Mouse (Mus musculus) myocyte (in vitro differentiated cells): ENCODE results near the gene Adcy1.

Experiments
- CEBPB ChIP-seq: IDR thresholded peaks from 2 replicates; pipeline ENCODE4 v1.6.1; 2011; ENCODE audit warnings: mild to moderate bottlenecking, moderate library complexity; ENCODE audit not compliant: poor library complexity, insufficient read depth, severe bottlenecking
- E2F4 ChIP-seq: IDR thresholded peaks from one replicate; pipeline ENCODE4 v1.6.1; 2011; ENCODE audit warnings: mild to moderate bottlenecking, control low read depth, moderate library complexity; ENCODE audit not compliant: insufficient read depth
- MAX ChIP-seq: IDR thresholded peaks from one replicate; pipeline ENCODE4 v1.6.1; 2011; ENCODE audit warnings: low read depth, mild to moderate bottlenecking, control low read depth
- MYOG ChIP-seq, 3 experiments: IDR thresholded peaks; one replicate each; pipeline ENCODE4 v1.6.1; 2011; ENCODE audit warnings: control low read depth in 2 of 3, low read depth in 2 of 3, mild to moderate bottlenecking in 2 of 3; ENCODE audit not compliant: insufficient read length in 2 of 3, control insufficient read depth in 1 of 3, insufficient read depth in 1 of 3
- POLR2A ChIP-seq: IDR thresholded peaks from one replicate; pipeline ENCODE4 v1.6.1; 2011; ENCODE audit warnings: low read depth, mild to moderate bottlenecking, control low read depth, moderate library complexity; ENCODE audit not compliant: insufficient read length
- POLR2AphosphoS2 ChIP-seq: IDR thresholded peaks from one replicate; pipeline ENCODE4 v1.6.1; 2011; ENCODE audit warnings: low read depth, control low read depth; ENCODE audit not compliant: insufficient read length
- REST ChIP-seq: IDR thresholded peaks from one replicate; pipeline ENCODE4 v1.6.1; 2011; ENCODE audit warnings: mild to moderate bottlenecking, control low read depth, moderate library complexity; ENCODE audit not compliant: insufficient read depth, insufficient read length
- TCF12 ChIP-seq: IDR thresholded peaks from one replicate; pipeline ENCODE4 v1.6.1; 2011; ENCODE audit warnings: mild to moderate bottlenecking, control low read depth; ENCODE audit not compliant: poor library complexity, insufficient read depth, severe bottlenecking
- USF1 ChIP-seq: IDR thresholded peaks from one replicate; pipeline ENCODE4 v1.6.1; 2011; ENCODE audit warnings: low read depth, mild to moderate bottlenecking, control low read depth, moderate library complexity

- TF ChIP-seq POLR2A (no peak), USF1 (no peak), MAX (no peak), REST (no peak), CEBPB (no peak), TCF12 (no peak), E2F4 (no peak), MYOG (IDR thresholded peaks at IDR 0.05; ENCODE audit: control insufficient read depth in 1 of 3, insufficient read depth in 1 of 3, insufficient read length in 2 of 3, low read depth in 2 of 3) (no peak), POLR2AphosphoS2 (no peak)
Observed at GRCm38 (mm10) chr11:7064484-7065185, 1.3 kb downstream of the Adcy1 start.
